ENCODE assay signal across 24 mouse cellular contexts in genomic region chr19:14466020-14466419, GRCm38 (mm10).
DNase-seq lines count a peak whose midpoint lies in the region; ATAC-seq lines count a peak whose summit lies in the region.
"Had no signal": no experiment of that assay in that cellular context is flagged by ENCODE, and none has a peak within 500 bp of the region (broad histone marks: within the 10 kb centered on the region; RNA-seq: fewer than 3 reads in every experiment).

No protein-coding gene starts in this region.

- DNase-seq in thymus, postnatal 4 days = peak; percentile 11
- DNase-seq in thymus, postnatal 14 days = no peak
- DNase-seq in splenic B cell, adult 2 months (ENCODE audit: low read depth, low spot score) = peak; percentile 6
- DNase-seq in kidney, postnatal 36 days = no peak
- DNase-seq in ovary, postnatal 36 days (ENCODE audit: low spot score) = no peak
- DNase-seq in Muller cell, postnatal 12 days (ENCODE audit: inconsistent ontology term) = no peak
- DNase-seq: adrenal gland, adult 2 months; adrenal gland, postnatal 36 days; cerebellum, adult 18-20 months; cerebellum, postnatal 10 days; forebrain, postnatal 0 days; gastrocnemius, postnatal 10 days; kidney, adult 8-10 months; right cerebral cortex, postnatal 4 days had no signal

- peaks cover 8% of the 10 kb centered on the region; the same call in 1 of the 2 replicates for H3K36me3 ChIP-seq in splenic B cell, adult 2 months (ENCODE audit: control insufficient read depth, insufficient read depth, low read length, poor library complexity, severe bottlenecking)
- H3K36me3 ChIP-seq: midbrain, embryonic 15.5 days had no signal

- peak; percentile 75 for ATAC-seq in CD4-positive, CD25-positive, alpha-beta regulatory T cell, adult 4 months
- ATAC-seq in common myeloid progenitor, adult 5-6 weeks (replicated peaks; ENCODE audit: low read depth, poor library complexity, severe bottlenecking) = 0 out of 2 replicates have a peak, but pooled peaks have one; percentile 28
- ATAC-seq: forebrain, postnatal 0 days; hindbrain, embryonic 16.5 days; intestine, embryonic 16.5 days; midbrain, embryonic 15.5 days; Patski had no signal

- H3K27me3 ChIP-seq in splenic B cell, adult 2 months (ENCODE audit: control insufficient read depth, insufficient read depth, low read length, poor library complexity, severe bottlenecking) = no peaks in the 10 kb centered on the region
- H3K27me3 ChIP-seq: limb, embryonic 12.5 days; liver, embryonic 15.5 days; lung, embryonic 15.5 days; midbrain, embryonic 15.5 days; Patski; stomach, embryonic 15.5 days had no signal

Comparison
In these comparisons a context has a peak if more than half of its experiments do, and no peak if none do; other contexts are left out.
1. DNase-seq: peak in thymus, postnatal 4 days (single experiment) and splenic B cell, adult 2 months (single experiment); none in thymus, postnatal 14 days (single experiment), kidney, postnatal 36 days (0 of 2), ovary, postnatal 36 days (single experiment) and Muller cell, postnatal 12 days (single experiment).